Mouse (Mus musculus) heart, postnatal 0 days (tissue): ENCODE data around the gene Atp6v1e1. TPM values are rescaled to one million over a fixed set of nuclear protein-coding genes. Genes with fewer than 3 reads are reported as not detected.

Experiments
- ATAC-seq: fragments of 200-750 bp; cut with Nextera tagmentation; 2 replicates; pipeline ENCODE4 v1.8.0; 2017; ENCODE audit warnings: low read depth, moderate number of reproducible peaks, moderate library complexity; ENCODE audit not compliant: insufficient read depth
- DNase-seq: peaks from one replicate; pipeline ENCODE4 v3.0.0-alpha.2; 2016; ENCODE audit warnings: low spot score
- H3K27ac ChIP-seq: fragments of 300-500 bp; sonication (generic); 2 replicates; pipeline ENCODE4 v1.5.1; 2014; ENCODE audit warnings: low read depth, mild to moderate bottlenecking
- H3K27me3 ChIP-seq: fragments of 300-500 bp; sonication (generic); 2 replicates; pipeline ENCODE4 v1.6.1; 2014; ENCODE audit warnings: low read length, mixed read lengths; ENCODE audit not compliant: control insufficient read depth, insufficient read depth
- H3K36me3 ChIP-seq: fragments of 300-500 bp; sonication (generic); replicated peaks from 2 replicates; pipeline ENCODE4 v1.6.1; 2014; ENCODE audit warnings: low read length, mixed read lengths; ENCODE audit not compliant: control insufficient read depth, insufficient read depth
- H3K4me1 ChIP-seq: fragments of 300-500 bp; sonication (generic); 2 replicates; pipeline ENCODE4 v1.6.1; 2014; ENCODE audit warnings: antibody characterized with exemption; ENCODE audit not compliant: control insufficient read depth, insufficient read depth
- H3K4me2 ChIP-seq: fragments of 300-500 bp; sonication (generic); 2 replicates; pipeline ENCODE4 v1.6.1; 2014; ENCODE audit warnings: low read depth, mild to moderate bottlenecking, low read length, moderate library complexity
- H3K4me3 ChIP-seq: fragments of 300-500 bp; sonication (generic); 2 replicates; pipeline ENCODE4 v1.5.1; 2014; ENCODE audit warnings: low read depth, low read length
- H3K9ac ChIP-seq: fragments of 300-500 bp; sonication (generic); replicated peaks from 2 replicates; pipeline ENCODE4 v1.6.1; 2014; ENCODE audit warnings: low read depth, low read length, mixed read lengths
- H3K9me3 ChIP-seq: fragments of 300-500 bp; sonication (generic); replicated peaks from 2 replicates; pipeline ENCODE4 v1.6.1; 2016; ENCODE audit warnings: low read length; ENCODE audit not compliant: control insufficient read depth
- CTCF ChIP-seq: IDR thresholded peaks from 2 replicates; pipeline ENCODE4 v1.5.1; 2016; ENCODE audit warnings: antibody characterized with exemption, control low read depth, low read depth
- EP300 ChIP-seq: IDR thresholded peaks from 2 replicates; pipeline ENCODE4 v1.6.1; 2016; ENCODE audit warnings: antibody characterized with exemption, low read depth
- WGBS: fragments of 180-500 bp; shearing (Covaris S2); extraction: QIAGEN DNeasy Blood & Tissue Kit; methylation state at CpG from one replicate; pipeline ENCODE4 v1.1.7; 2014; 5-methylcytosine and 5-hydroxymethylcytosine counted together
- microRNA-seq: library from miRNA; unstranded; fragments of <30 nt; microRNA quantifications from one replicate; pipeline ENCODE4, GENCODE M21; 2016
- polyA plus RNA-seq: library from polyadenylated mRNA; unstranded; fragments of >200 nt; fragmentation: Nextera tagmentation; extraction: Ambion mirVana; gene quantifications from 2 replicates; pipeline ENCODE4 v1.2.1, GENCODE M21; 2015
- total RNA-seq: library from RNA; depleted of rRNA; stranded (reverse); fragments of >200 nt; gene quantifications from 2 replicates; pipeline ENCODE4 v1.2.3, GENCODE M21; 2014; ENCODE audit warnings: low replicate concordance; rRNA removed

The Atp6v1e1 gene
- total and polyA plus RNA-seq, 2 experiments from 2014 or later = 129 to 172 TPM

DNA sequence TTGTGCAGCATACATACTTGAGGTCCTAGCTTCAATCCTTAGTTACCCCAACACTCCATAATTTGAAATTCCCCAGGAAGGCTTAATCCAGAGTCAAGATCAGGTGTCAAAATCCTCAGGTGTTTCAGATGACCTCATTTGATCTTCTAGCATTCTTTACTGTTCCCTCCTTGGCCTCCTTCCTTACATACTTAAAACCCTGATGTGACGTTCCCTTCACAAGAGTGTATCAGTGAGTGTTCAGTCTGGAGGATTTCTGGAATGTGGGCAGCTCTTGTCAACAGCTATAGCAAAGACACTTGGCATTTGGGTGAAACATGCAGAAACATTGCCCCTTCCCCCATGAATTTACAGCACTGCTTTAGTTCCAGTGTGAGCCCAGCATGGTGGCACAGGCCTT, 52.6 kb downstream of the Atp6v1e1 start:
- no peak for DNase-seq
- TF ChIP-seq CTCF (no peak), EP300 (no peak)
- ATAC-seq = no peak
- WGBS = 26% methylated on average over 1 of the region's 1 CpGs
- no peaks in the 10 kb centered on the region for H3K27me3 ChIP-seq
- H3K36me3 ChIP-seq = no peaks in the 10 kb centered on the region
- no peak overlapping the region for H3K4me2 ChIP-seq
- no peaks in the 10 kb centered on the region for H3K4me1 ChIP-seq
- no peak overlapping the region for H3K4me3 ChIP-seq
- no peak overlapping the region for H3K27ac ChIP-seq
- H3K9me3 ChIP-seq = no peaks in the 10 kb centered on the region
- no peak overlapping the region for H3K9ac ChIP-seq

DNA sequence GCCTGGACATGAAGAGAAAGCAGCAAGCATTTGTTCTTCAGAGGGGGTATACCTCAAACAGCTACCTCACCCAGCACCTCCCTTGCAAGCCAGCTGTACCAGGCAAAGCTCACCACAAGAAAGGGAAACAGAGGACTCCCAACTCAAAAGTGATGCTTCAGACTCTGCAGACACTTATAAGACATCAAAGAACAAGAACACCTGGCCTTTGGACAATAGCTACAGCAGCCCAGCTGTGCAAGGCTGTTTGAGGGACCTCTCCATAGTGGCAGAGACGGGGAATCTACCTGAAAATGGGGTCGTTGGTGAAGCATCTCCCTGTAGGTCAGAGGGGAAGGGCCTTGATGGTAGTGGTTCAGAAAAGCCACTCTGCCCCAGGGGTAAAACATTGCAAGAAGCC, 61.4 kb downstream of the Atp6v1e1 start:
- TF ChIP-seq CTCF (no peak), EP300 (no peak)
- no peaks in the 10 kb centered on the region for H3K4me1 ChIP-seq

DNA sequence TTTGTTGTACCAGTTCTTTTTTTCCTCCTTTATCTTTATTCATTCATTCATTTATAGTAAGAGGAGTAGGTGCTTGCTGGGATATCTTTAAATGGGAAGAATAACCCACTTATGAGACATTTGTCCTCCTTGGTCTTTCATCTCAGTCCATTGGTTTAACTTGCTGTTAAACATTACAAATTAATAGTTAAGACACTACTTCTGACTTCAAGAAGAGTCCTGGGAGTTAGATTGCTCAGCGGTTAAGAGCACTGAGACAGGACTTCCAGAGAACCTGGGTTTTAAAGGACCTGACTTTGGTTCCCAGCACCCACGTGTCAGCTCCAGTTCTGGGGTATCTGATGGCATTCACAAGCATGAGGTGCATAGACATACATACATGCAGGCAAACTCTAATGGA, 76.2 kb downstream of the Atp6v1e1 start:
- H3K27me3 ChIP-seq = no peaks in the 10 kb centered on the region
- no peaks in the 10 kb centered on the region for H3K4me1 ChIP-seq
- H3K4me2 ChIP-seq = no peak overlapping the region
- ATAC-seq (no peak), DNase-seq (no peak)
- WGBS = 81% methylated on average over 2 of the region's 2 CpGs
- H3K9me3 ChIP-seq = no peaks in the 10 kb centered on the region
- no peak for TF ChIP-seq CTCF
- no peak for TF ChIP-seq EP300
- no peak overlapping the region for H3K4me3 ChIP-seq
- H3K27ac ChIP-seq = no peak overlapping the region
- no peaks in the 10 kb centered on the region for H3K36me3 ChIP-seq
- no peak overlapping the region for H3K9ac ChIP-seq

More for the DNA sequence above, 61.4 kb downstream of the Atp6v1e1 start:
- no peak overlapping the region for H3K4me2 ChIP-seq
- H3K9me3 ChIP-seq = no peaks in the 10 kb centered on the region
- no peaks in the 10 kb centered on the region for H3K27me3 ChIP-seq
- H3K27ac ChIP-seq = no peak overlapping the region
- DNase-seq (no peak), ATAC-seq (no peak)
- H3K9ac ChIP-seq = no peak overlapping the region
- H3K4me3 ChIP-seq = no peak overlapping the region
- H3K36me3 ChIP-seq = peaks cover 15% of the 10 kb centered on the region; the same call in 1 of the 2 replicates
- WGBS = 73% methylated on average over 2 of the region's 2 CpGs

Small RNAs within 50 kb of the gene (microRNA-seq; reads per million reads assigned to microRNA genes)
- gene Gm25193 = not detected

Other genes with a start within 250 kb of the Atp6v1e1 start
- 3.6 and 5.8 TPM in 2 replicates for gene Cecr2, start 156.4 kb downstream of the Atp6v1e1 start, total RNA-seq
- 0.87 and 1.1 TPM in 2 replicates for gene Cecr2, start 156.4 kb downstream of the Atp6v1e1 start, polyA plus RNA-seq
- 0.31 TPM in 1 of 2 replicates, not detected in the other for gene Slc25a18, start 49.2 kb downstream of the Atp6v1e1 start, total RNA-seq
- gene Slc25a18, start 49.2 kb downstream of the Atp6v1e1 start, polyA plus RNA-seq = 0.26 and 0.58 TPM in 2 replicates
- gene Bcl2l13, start 13.4 kb upstream of the Atp6v1e1 start, total RNA-seq = 30.9 and 75.4 TPM in 2 replicates
- gene Bcl2l13, start 13.4 kb upstream of the Atp6v1e1 start, polyA plus RNA-seq = 29.4 and 32.4 TPM in 2 replicates
- 3.3 and 5.1 TPM in 2 replicates for gene Bid, start 94.1 kb upstream of the Atp6v1e1 start, total RNA-seq
- gene Bid, start 94.1 kb upstream of the Atp6v1e1 start, polyA plus RNA-seq = 2.6 and 3.6 TPM in 2 replicates